Mouse (Mus musculus) left cerebral cortex, postnatal 10 days (tissue): ENCODE data around the gene Gm21883. TPM values are rescaled to one million over a fixed set of nuclear protein-coding genes. Genes with fewer than 3 reads are reported as not detected.
"Not testable (repeated sequence)": the region's sequence is repeated elsewhere in the genome, so short reads cannot be mapped to it uniquely, and the experiment has no call there.

Experiments used
- DNase-seq, 2 experiments: peaks; one replicate each; pipeline ENCODE4 v3.0.0; 2021 to 2022; ENCODE audit warnings: low spot score in 2 of 2, mixed read lengths in 1 of 2; ENCODE audit errors: extremely low spot score in 1 of 2
- intact Hi-C: fragments of 180-260 bp; cut with DNase I; formaldehyde crosslinking; loops from one replicate; pipeline ENCODE4 v1.15.1; 2025
- total RNA-seq, 2 experiments: library from RNA; stranded (reverse); gene quantifications; 2 replicates each; pipeline ENCODE4 v1.2.3; 2021

Gm21883 gene
- not detected for total RNA-seq

- DNase-seq, intact Hi-C loops: not testable (repeated sequence)
Measured at GRCm38 (mm10) chrX:31574183-31574582, at the start of gene Gm21883. Gene Gm21883 (minus strand): TSS chrX:31574283.

DNA sequence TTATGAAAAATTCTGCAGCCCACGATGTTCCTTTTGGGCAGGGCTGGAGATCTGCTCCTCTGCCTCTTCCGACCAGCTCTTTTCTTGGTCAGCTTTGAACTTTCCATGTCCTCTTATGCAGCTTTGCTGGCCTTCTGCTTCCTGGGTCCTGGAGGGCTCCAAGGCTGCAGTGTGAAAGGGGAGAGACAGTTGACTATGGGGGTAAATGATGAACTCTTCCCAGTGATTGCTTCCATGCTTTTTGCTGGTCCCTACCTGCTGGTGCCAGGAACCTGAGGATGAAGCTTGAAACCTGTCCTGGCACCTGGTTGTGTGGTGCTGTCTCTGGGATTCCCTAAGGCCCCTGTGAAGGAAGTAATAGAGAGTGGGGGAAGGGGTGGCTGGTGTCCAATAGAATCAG is 44.7 kb upstream of the Gm21883 start, which contains the start of gene Spin2e:
Spin2e (minus strand) TSS at position 101 of the 400 bp plus-strand sequence.
- DNase-seq, intact Hi-C loops: not testable (repeated sequence)

Other genes starting within 250 kb of the Gm21883 start
- not detected for gene Btbd35f26, start 237.8 kb downstream of the Gm21883 start, total RNA-seq
- not detected for gene Btbd35f19, start 190.4 kb downstream of the Gm21883 start, total RNA-seq
- gene Spin2e, start 44.6 kb upstream of the Gm21883 start, total RNA-seq: not detected
- not detected for gene Btbd35f25, start 142.9 kb upstream of the Gm21883 start, total RNA-seq